Mouse (Mus musculus): ENCODE results near the gene Braf. TPM values are rescaled to one million over a fixed set of nuclear protein-coding genes. Genes with fewer than 3 reads are reported as not detected.

Braf gene
- total and polyA plus RNA-seq, 3 experiments = 1.9 to 42.5 (median 12.7) TPM

DNA sequence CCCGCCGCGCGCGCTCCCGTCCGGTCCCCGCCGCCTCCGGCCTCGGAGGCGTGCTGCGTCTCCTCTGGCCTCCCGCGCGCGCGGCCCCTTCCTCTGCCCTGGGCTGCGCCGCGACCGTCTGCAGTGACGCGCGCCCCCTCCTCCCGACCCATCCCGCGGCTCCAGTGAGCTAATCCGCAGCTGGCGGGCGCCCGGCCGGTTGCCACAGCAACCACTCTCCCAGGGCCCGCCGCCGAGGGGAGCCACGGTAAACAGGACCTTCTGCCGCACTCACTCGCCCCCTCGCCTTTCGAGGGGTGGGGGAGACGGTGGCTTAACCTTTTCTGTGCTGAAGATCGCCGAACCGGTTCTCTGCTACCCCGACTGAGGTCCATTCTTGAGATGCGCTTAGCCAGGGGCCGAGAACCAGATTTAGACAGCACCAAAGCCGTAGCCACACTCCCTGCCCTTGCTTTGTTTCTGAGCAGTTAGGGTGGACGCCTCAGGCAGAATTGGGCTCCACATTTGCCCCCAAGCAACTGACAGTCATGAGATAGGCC lies 167.5 kb downstream of the Braf start, which contains the start of gene Dennd2a:
Gene Dennd2a, minus strand, starts transcription at position 145 of the 539 bp plus-strand sequence.
- peaks cover 42% of the 10 kb centered on the region for H3K27me3 ChIP-seq (ENCODE audit: insufficient read depth, low read length)
- TF ChIP-seq CTCF (IDR thresholded peaks at IDR 0.05; ENCODE audit: low read depth, low read length) = no peak
- TF ChIP-seq TAL1 (conservative IDR thresholded peaks at IDR 0.05; ENCODE audit: low read depth, low read length) = no peak
- TF ChIP-seq POLR2AphosphoS5 (IDR thresholded peaks at IDR 0.05; ENCODE audit: insufficient replicate concordance, low read depth, low read length) = no peak
- TF ChIP-seq GATA1 (IDR thresholded peaks at IDR 0.05; ENCODE audit: borderline replicate concordance, low read length) = no peak
- no peak for TF ChIP-seq GATA2 (IDR thresholded peaks at IDR 0.05; ENCODE audit: borderline replicate concordance, low read depth, low read length)
- H3K9me3 ChIP-seq (replicated peaks) = peaks cover 2% of the 10 kb centered on the region
- no peaks in the 10 kb centered on the region for H3K36me3 ChIP-seq (replicated peaks)
- DNase-seq (ENCODE audit: low spot score) (no peak), ATAC-seq (ENCODE audit: extremely low read depth, insufficient number of reproducible peaks, low FRiP score, poor library complexity, severe bottlenecking) (no peak)
- H3K4me3 ChIP-seq (ENCODE audit: low read depth, low read length) = no peak within 1 kb of the TSS
- H3K4me1 ChIP-seq (ENCODE audit: insufficient read depth, low read depth, low read length) = peaks cover 7% of the 10 kb centered on the region

DNA sequence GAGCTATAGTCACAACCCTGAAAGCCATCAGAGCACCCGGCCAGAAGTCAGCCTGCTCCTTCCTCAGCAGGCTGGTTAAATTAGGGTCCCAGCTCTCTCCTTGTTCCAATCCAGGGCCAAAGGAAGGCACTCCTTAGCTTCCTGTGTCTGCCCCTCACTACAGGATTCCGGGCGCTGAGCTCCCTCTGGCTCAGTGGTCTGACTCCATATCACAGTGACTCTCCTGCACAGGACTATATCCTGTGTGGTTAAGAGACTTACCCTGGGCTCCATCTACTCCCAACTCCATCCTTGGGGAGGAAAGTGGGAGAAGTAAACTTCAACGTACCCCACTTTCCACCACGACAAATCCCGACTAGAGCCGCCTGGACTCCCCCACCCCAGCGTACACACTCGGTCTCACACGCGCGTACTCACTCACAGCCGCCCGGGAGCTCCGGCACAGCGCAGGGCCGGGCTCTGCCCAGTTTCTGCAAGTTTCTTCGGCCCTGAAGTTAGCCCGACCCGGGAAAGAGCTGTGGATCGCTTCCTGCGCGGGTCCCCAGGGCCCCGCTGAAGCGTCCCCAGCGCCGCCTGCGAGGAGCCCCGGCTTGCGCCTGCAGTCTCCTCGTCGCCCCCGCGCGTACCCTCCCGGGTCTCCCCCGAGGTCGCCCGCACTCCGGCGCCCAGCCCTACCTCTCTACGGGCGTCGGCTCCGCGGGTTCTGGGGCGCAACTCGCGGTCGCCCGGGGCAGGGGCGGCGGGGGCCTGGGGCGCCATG lies 168.2 kb downstream of the Braf start:
- H3K27me3 ChIP-seq (ENCODE audit: insufficient read depth, low read length) = peaks cover 45% of the 10 kb centered on the region
- no peak overlapping the region for H3K4me3 ChIP-seq (ENCODE audit: low read depth, low read length)
- ATAC-seq (ENCODE audit: extremely low read depth, insufficient number of reproducible peaks, low FRiP score, poor library complexity, severe bottlenecking) = no peak
- H3K4me1 ChIP-seq (ENCODE audit: insufficient read depth, low read depth, low read length) = peaks cover under 1% of the 10 kb centered on the region; the same call in 1 of the 2 replicates
- no peaks in the 10 kb centered on the region for H3K36me3 ChIP-seq (replicated peaks)
- TF ChIP-seq GATA1 (IDR thresholded peaks at IDR 0.05; ENCODE audit: borderline replicate concordance, low read length) = no peak
- peaks cover 2% of the 10 kb centered on the region for H3K9me3 ChIP-seq (replicated peaks)
- DNase-seq (ENCODE audit: low spot score) = no peak

GRCm38 (mm10) chr6:39555648-39555945 lies 169.7 kb downstream of the Braf start:
- peaks cover 2% of the 10 kb centered on the region for H3K9me3 ChIP-seq (replicated peaks)
- H3K4me1 ChIP-seq (ENCODE audit: insufficient read depth, low read depth, low read length) = no peaks in the 10 kb centered on the region
- H3K4me3 ChIP-seq (ENCODE audit: low read depth, low read length) = no peak overlapping the region
- peaks cover 45% of the 10 kb centered on the region for H3K27me3 ChIP-seq (ENCODE audit: insufficient read depth, low read length)
- H3K36me3 ChIP-seq (replicated peaks) = no peaks in the 10 kb centered on the region
- DNase-seq (ENCODE audit: low spot score) (no peak), ATAC-seq (ENCODE audit: extremely low read depth, insufficient number of reproducible peaks, low FRiP score, poor library complexity, severe bottlenecking) (no peak)
- no peak for TF ChIP-seq GATA1 (IDR thresholded peaks at IDR 0.05; ENCODE audit: borderline replicate concordance, low read length)
- TF ChIP-seq TAL1 (conservative IDR thresholded peaks at IDR 0.05; ENCODE audit: low read depth, low read length) = no peak
- TF ChIP-seq CTCF (IDR thresholded peaks at IDR 0.05; ENCODE audit: low read depth, low read length) = no peak
- no peak for TF ChIP-seq GATA2 (IDR thresholded peaks at IDR 0.05; ENCODE audit: borderline replicate concordance, low read depth, low read length)
- TF ChIP-seq POLR2AphosphoS5 (IDR thresholded peaks at IDR 0.05; ENCODE audit: insufficient replicate concordance, low read depth, low read length) = no peak

GRCm38 (mm10) chr6:39554888-39555647 lies 170.2 kb downstream of the Braf start:
- H3K27me3 ChIP-seq (ENCODE audit: insufficient read depth, low read length) = peaks cover 45% of the 10 kb centered on the region
- H3K4me3 ChIP-seq (ENCODE audit: low read depth, low read length) = no peak overlapping the region
- TF ChIP-seq GATA1 (IDR thresholded peaks at IDR 0.05; ENCODE audit: borderline replicate concordance, low read length) = no peak
- no peak for TF ChIP-seq CTCF (IDR thresholded peaks at IDR 0.05; ENCODE audit: low read depth, low read length)
- TF ChIP-seq GATA2 (IDR thresholded peaks at IDR 0.05; ENCODE audit: borderline replicate concordance, low read depth, low read length) = no peak
- no peak for TF ChIP-seq POLR2AphosphoS5 (IDR thresholded peaks at IDR 0.05; ENCODE audit: insufficient replicate concordance, low read depth, low read length)
- TF ChIP-seq TAL1 (conservative IDR thresholded peaks at IDR 0.05; ENCODE audit: low read depth, low read length) = no peak
- H3K36me3 ChIP-seq (replicated peaks) = no peaks in the 10 kb centered on the region
- DNase-seq (ENCODE audit: low spot score) (no peak), ATAC-seq (ENCODE audit: extremely low read depth, insufficient number of reproducible peaks, low FRiP score, poor library complexity, severe bottlenecking) (no peak)
- no peaks in the 10 kb centered on the region for H3K4me1 ChIP-seq (ENCODE audit: insufficient read depth, low read depth, low read length)
- peaks cover 2% of the 10 kb centered on the region for H3K9me3 ChIP-seq (replicated peaks)

Other genes starting within 250 kb of the Braf start
- not detected in 2 replicates for gene Dennd2a, start 167.6 kb downstream of the Braf start, total RNA-seq (2014; fragmentation: Nextera tagmentation)
- 0.12 and 0.38 TPM in 2 replicates for gene Dennd2a, start 167.6 kb downstream of the Braf start, total RNA-seq (2017)
- gene Dennd2a, start 167.6 kb downstream of the Braf start, polyA plus RNA-seq (2012) = not detected in 2 replicates
- 6.8 and 10.0 TPM in 2 replicates for gene Adck2, start 151.6 kb downstream of the Braf start, total RNA-seq (2014; fragmentation: Nextera tagmentation)
- gene Adck2, start 151.6 kb downstream of the Braf start, total RNA-seq (2017) = 5.3 and 9.8 TPM in 2 replicates
- gene Adck2, start 151.6 kb downstream of the Braf start, polyA plus RNA-seq (2012) = 10.6 and 12.1 TPM in 2 replicates
- gene Gm42420, start 139.7 kb downstream of the Braf start, total RNA-seq (2014; fragmentation: Nextera tagmentation) = not detected in 2 replicates
- 0.27 TPM in 1 of 2 replicates, not detected in the other for gene Gm42420, start 139.7 kb downstream of the Braf start, total RNA-seq (2017)
- not detected in 2 replicates for gene Gm42420, start 139.7 kb downstream of the Braf start, polyA plus RNA-seq (2012)
- gene Ndufb2, start 132.9 kb downstream of the Braf start, total RNA-seq (2014; fragmentation: Nextera tagmentation) = 18.2 and 22.0 TPM in 2 replicates
- gene Ndufb2, start 132.9 kb downstream of the Braf start, total RNA-seq (2017) = 76.2 and 78.6 TPM in 2 replicates
- gene Ndufb2, start 132.9 kb downstream of the Braf start, polyA plus RNA-seq (2012) = 155 and 244 TPM in 2 replicates
- gene Mrps33, start 85.5 kb upstream of the Braf start, total RNA-seq (2014; fragmentation: Nextera tagmentation) = 40.6 and 42.7 TPM in 2 replicates
- 71.5 and 75.4 TPM in 2 replicates for gene Mrps33, start 85.5 kb upstream of the Braf start, total RNA-seq (2017)
- gene Mrps33, start 85.5 kb upstream of the Braf start, polyA plus RNA-seq (2012) = 6.5 and 8.9 TPM in 2 replicates
- not detected in 2 replicates for gene Tmem178b, start 147.8 kb upstream of the Braf start, total RNA-seq (2014; fragmentation: Nextera tagmentation)
- gene Tmem178b, start 147.8 kb upstream of the Braf start, total RNA-seq (2017) = 0.12 and 0.16 TPM in 2 replicates
- not detected in 2 replicates for gene Tmem178b, start 147.8 kb upstream of the Braf start, polyA plus RNA-seq (2012)

Measured in G1E (cell line).